Mouse (Mus musculus): Measurements from ENCODE around the gene Pheta1.
A peak's percentile ranks its signal among the peaks of the same experiment; 100 is the strongest.

Pheta1 gene

GRCm38 (mm10) chr5:121827876-121828275 lies 20.9 kb upstream of the Pheta1 start:
- no peak for DNase-seq

- DNase-seq: peak; percentile 82
Measured at GRCm38 (mm10) chr5:121828491-121829432, 20.0 kb upstream of the Pheta1 start.

- DNase-seq: no peak
Measured at GRCm38 (mm10) chr5:121831002-121831601, 17.7 kb upstream of the Pheta1 start.

- peak; percentile 63 for DNase-seq
Measured at GRCm38 (mm10) chr5:121832376-121833155, 16.2 kb upstream of the Pheta1 start.

GRCm38 (mm10) chr5:121833159-121833558 lies 15.6 kb upstream of the Pheta1 start:
- peak; percentile 59 for DNase-seq

GRCm38 (mm10) chr5:121833572-121834240 lies 15.1 kb upstream of the Pheta1 start:
- peak; percentile 82 for DNase-seq

- peak; percentile 74 for DNase-seq
Measured at GRCm38 (mm10) chr5:121834241-121834606, 14.6 kb upstream of the Pheta1 start.

- DNase-seq: peak; percentile 52
Measured at GRCm38 (mm10) chr5:121834991-121835747, 13.6 kb upstream of the Pheta1 start.

GRCm38 (mm10) chr5:121835949-121836691 lies 12.7 kb upstream of the Pheta1 start:
- DNase-seq: peak; percentile 88

GRCm38 (mm10) chr5:121836692-121837415 lies 11.9 kb upstream of the Pheta1 start:
- peak; percentile 88 for DNase-seq

GRCm38 (mm10) chr5:121837441-121838340 lies 11.1 kb upstream of the Pheta1 start, which contains the start of gene Sh2b3:
Sh2b3 (minus strand) TSS chr5:121837646.
- DNase-seq: peak; percentile 81

GRCm38 (mm10) chr5:121838341-121839127 lies 10.2 kb upstream of the Pheta1 start:
- DNase-seq: peak; percentile 76

GRCm38 (mm10) chr5:121839128-121839473 lies 9.7 kb upstream of the Pheta1 start:
- no peak for DNase-seq

- DNase-seq: no peak
Measured at GRCm38 (mm10) chr5:121841516-121841915, 7.3 kb upstream of the Pheta1 start.

- DNase-seq: peak; percentile 51
Measured at GRCm38 (mm10) chr5:121841973-121842372, 6.8 kb upstream of the Pheta1 start.

GRCm38 (mm10) chr5:121842665-121843118 lies 6.1 kb upstream of the Pheta1 start:
- DNase-seq: peak; percentile 81

- peak; percentile 56 for DNase-seq
Measured at GRCm38 (mm10) chr5:121843138-121843905, 5.5 kb upstream of the Pheta1 start.

- no peak for DNase-seq
Measured at GRCm38 (mm10) chr5:121845361-121845760, 3.4 kb upstream of the Pheta1 start.

All from cerebellum, adult 11-12 months (tissue).